Mouse (Mus musculus): ENCODE data around the gene Icmt.

Icmt gene

DNA sequence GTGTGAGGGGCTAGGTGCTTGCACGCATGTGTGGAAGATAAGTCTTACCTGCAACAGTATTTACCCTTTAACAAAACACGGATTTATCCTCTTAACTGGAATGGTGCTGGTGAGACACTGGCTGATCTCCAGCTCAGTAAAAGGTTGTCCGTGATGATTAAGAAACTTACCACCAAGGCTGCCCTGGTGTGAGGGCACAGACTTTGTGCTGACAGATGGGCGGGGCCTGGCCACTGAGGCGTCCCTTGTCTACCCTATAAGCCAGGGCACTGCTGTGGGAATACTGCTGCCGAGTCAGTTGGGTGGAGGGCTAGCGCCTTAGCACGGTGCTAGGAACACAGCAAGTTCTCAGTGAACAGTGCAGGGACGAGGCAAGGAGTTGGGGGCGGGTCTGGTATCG, 5.0 kb downstream of the Icmt start:
- no peak for DNase-seq (ENCODE audit: low spot score)

DNA sequence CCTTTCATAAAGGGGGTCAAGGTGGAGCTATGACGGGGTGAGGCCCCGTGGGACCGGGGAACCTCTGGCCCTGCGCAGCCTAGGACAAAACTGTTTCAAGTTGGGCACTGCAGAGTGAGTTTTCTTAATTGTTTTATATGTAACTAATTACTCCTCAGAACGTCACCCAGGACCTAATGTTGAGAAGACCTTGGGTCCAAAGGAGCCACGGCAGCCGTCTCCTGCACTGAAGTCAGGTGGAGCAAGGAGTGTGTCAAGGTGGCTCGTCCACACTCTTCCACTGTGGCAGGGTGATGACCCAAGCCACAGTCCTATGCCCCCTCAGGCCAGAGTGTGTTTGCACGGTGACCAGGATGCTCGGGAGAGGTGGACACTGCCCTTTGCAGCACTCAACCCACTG, 6.1 kb downstream of the Icmt start:
- DNase-seq (ENCODE audit: low spot score): no peak

DNA sequence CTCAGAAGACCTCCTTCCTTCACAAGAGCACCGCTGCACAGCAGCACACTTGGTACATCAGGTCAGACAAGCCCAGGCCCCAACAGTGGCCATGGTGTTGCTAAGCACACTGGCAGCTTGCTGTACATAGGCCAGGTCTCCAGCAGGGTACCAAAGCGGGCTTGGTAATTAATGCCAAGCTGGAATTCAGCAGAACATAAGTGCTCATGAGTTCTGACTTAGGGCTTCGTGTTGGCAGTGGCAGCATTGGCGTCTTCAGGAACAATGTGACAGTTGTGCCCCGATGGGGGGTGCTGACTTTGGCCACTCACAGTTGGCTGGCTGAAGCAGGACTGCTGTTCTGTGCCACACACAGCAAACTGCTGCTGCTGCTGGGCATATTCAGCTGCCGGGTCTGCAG, 7.7 kb downstream of the Icmt start:
- no peak for DNase-seq (ENCODE audit: low spot score)

DNA sequence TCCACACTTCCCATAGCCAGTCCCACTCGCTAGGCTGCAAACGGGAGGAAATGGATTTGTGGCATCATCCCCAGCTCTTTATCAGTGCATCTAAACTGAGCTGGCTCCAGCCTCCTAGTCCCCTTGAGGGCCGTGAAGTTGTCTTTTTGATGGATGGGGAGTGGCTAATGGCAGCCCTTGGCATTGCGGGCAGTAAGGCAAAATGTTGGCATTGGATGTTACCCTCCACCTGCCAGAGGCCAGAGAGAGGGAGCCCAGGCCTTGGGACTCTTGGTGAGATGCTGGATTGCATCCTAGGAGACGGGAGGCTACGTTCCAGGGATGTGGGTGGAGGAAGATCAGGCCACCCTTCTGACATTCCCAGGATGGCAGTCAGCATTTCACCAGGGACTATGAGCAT, 9.0 kb downstream of the Icmt start:
- DNase-seq (ENCODE audit: low spot score): no peak

DNA sequence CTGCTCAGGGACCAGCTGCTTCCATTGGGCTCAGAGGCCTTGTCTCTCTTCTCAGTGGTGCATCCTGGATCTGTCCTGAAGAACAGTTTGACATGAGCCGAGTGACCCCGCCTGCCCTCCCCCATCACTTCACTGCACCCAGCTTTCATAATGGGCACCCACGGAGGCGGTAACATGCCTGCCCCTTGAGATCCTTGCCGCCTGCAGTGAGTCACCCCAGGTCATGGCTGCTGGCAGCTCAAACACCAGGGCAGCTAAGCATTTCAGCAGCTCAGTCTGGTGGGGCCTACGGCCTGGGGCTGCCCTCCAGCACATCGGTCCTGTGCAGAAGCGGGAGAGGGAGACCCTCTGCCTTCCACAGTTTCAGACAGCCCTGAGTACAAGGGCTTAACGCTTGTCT, 10.5 kb downstream of the Icmt start:
- no peak for DNase-seq (ENCODE audit: low spot score)

DNA sequence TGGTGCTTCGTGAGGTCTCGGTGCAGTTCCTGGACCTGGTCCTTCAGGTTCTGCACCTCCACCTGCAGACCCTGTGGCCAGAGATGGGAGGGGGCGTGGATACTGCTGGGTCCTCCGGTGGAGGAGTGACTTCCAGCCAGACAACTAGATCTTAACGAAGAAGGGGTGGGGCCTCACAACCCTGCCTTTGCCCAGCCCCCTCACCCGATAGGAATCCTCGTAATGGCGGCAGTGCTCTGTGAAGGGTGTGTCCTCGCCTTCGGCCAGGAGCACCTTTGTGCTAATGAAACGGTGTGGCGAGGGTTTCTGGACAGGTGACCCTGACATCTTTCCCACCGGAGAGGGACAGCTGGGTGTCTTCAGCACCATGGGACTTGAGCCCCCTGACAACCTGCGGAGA, 15.2 kb downstream of the Icmt start:
- no peak for DNase-seq (ENCODE audit: low spot score)

DNA sequence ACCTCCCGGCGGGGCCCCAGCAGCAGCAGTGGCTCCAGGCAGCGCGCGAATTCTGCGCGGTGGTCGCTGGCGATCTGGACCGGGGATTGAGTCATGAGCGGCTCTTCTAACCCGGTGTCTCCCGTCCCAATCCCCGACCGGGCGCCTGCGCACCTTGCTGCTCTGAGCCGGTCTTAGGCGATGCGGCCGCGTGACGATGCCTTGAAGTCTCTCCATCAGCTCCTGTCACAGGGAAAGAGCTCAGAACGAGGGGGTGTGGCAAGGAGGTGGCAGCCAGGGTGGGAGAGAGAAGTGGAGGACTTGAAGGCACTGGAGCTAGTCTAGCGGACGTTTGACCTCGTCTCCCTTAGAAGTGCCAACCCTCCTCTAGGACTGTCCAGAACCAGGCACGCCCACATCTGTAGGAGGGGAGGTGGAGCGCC, 16.2 kb downstream of the Icmt start:
- DNase-seq (ENCODE audit: low spot score): no peak

DNA sequence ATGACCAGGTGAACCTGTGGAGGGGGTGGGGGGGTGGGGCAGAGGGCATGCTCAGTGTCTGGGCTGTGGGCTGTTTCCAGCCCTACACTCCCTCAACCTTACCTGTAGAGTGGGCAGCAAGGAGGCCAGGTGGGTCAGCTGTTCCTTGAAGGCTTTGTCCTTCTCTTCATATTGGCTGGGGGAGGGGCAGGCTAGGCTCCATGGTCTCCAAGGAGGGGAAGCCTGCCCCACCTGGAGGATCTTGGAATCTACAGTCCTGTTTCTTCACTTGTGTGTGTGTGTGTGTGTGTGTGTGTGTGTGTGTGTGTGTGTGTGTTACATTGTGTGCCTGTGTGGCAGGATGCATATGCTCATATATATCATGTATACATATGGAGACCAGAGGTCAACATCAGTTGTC, 16.9 kb downstream of the Icmt start:
- DNase-seq (ENCODE audit: low spot score): peak; percentile 82

DNA sequence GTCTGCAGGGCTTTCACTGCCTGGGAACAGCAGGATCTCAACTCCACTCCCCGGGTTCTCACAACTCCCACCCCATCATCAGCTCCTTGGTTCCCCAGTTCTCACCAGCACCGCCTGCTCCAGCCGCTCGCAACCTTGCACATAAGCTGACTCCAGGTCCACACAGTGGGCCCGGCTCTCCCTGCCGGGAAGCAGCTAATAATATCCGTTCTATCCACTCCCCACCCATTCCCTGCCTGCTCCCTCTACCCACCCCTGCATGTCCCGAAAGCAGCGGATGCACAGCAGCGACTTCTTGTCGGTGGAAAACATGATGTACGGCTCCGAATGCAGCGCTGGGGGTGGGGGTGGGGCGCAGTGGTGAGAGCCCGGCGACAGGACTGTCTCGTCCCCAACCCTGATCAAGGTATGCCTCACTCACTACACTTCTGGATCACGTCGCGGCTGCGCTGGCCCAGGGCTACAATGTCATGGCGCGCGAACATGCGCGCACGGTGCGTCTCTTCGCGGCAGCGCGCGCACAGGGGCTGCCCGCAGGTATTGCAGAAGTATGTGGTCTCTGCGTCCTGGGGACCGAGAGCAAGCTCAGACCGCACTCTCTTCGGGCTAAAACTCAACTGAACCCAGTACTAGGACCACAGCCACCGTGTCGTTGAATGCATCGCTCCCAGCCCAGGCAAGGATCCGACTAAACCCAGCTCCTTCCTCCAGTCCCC, 18.6 kb downstream of the Icmt start:
- no peak for DNase-seq (ENCODE audit: low spot score)

DNA sequence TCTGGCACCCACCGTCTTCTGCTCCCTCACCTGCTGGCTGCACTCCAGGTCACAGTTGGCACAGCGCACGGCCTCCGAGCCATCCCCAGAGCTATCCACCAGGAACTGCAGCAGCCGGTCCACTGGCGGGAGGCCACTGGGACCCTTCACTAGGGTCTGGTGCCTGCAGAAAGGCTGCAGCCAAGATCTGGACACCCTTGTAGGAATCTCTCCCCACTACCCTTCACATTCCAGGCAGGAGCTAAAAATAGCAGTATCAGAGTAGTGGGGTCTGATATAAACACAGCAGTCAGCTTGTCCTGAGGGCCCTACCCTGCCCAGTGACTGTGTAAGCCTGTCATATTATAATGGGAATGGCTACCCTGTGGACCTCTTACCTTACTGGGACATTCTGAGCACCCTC, 20.6 kb downstream of the Icmt start:
- no peak for DNase-seq (ENCODE audit: low spot score)

DNA sequence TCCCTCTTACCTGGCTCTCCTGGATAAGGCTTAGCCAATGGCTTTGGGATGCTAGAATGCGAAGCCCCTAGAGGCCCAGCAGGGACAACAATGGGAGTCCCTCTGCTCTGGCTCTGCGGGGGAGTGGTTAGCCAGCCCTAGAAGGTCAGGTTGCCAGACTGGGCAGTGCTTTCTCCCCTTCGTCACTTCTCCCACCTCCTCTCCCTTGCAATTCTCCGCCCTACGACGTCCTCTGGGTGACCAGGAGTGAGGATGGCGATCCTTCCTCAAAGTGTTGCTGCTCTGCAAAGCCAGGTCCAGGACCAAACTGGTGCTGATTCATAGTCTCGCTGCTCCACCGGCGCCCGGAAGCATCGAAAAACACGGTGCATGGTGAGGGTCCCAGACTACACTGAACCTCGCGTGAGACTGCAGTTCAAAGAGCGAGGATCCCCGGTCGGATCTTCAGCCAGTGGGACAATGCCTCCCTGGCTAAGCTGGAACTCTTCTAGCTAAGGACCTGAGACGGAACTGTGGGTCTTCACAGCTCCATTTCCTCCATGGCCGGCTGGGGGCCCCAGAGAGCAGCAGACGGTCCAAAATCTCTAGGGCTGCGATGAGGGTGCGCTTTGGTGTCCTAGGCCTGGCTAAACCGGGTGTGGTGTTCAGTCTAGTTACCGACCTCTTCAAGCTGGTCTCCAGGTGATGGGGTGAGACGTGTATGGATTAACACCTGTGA, 21.6 kb downstream of the Icmt start, which contains the start of gene Rnf207:
TSS of gene Rnf207 (minus strand) at position 477 of the 718 bp plus-strand sequence.
- DNase-seq (ENCODE audit: low spot score): peak; percentile 76

DNA sequence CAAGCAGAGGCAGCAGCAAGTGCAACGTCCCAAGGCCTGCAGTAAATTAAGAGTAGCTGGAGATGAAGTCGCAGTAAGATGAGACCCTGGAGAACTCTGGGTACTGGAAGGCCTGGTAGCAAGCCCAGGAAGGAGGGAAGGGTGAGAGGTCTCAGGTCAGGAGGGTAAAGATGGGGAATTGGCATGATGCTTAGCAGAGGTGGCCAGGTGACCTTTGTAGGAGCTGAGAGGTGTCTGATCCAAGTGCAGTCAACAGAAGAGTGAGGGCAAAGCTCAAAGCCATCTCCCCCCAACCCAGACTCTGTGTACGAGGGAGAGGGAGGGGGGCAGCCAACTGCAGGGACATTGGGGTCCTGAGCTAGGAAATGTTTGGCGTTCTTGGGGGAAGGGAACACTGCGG, 24.4 kb downstream of the Icmt start:
- DNase-seq (ENCODE audit: low spot score): no peak

DNA sequence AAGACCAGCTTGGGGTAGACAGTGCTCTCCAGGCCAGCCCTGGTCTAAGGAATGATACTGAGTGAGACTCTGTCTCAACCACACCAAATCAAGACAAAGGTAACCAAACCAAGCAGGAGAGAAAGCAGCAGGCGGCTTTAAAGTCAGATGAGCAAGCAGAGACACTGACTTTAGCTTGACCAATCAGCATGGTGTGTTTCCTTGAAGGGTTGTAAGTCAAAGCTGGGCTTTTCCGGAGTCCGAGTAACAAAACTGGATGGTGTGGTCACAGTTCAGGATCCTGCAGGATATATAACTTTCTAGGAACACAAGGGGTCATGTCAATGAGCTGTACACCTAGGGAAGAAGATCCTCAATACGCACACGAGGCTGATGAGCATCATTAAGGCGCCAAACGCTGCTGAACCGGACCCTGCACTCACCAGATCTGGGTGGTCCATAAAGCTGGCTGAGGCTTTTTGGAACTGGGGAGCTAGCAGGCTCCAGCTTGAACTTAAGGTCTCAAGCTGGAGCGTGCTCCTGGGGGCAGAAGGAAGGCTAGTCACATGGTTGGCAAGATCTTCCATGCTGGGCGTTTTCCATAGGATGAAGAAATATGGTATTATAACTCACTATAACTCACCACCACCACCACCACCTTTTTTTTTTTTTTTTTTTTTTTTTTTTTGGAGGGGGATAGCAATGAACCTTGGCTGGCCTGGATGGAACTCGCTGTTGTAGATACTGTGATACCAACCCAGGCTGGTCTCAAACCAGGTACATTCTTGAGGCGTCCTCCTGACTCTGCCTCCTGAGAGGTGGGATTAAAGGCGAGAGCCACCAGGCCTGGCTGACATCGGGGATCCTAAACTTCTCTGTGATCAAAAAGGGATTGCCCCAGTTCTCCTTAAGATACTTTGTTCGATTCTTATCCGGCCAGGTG, 27.9 kb downstream of the Icmt start:
- DNase-seq (ENCODE audit: low spot score): no peak

DNA sequence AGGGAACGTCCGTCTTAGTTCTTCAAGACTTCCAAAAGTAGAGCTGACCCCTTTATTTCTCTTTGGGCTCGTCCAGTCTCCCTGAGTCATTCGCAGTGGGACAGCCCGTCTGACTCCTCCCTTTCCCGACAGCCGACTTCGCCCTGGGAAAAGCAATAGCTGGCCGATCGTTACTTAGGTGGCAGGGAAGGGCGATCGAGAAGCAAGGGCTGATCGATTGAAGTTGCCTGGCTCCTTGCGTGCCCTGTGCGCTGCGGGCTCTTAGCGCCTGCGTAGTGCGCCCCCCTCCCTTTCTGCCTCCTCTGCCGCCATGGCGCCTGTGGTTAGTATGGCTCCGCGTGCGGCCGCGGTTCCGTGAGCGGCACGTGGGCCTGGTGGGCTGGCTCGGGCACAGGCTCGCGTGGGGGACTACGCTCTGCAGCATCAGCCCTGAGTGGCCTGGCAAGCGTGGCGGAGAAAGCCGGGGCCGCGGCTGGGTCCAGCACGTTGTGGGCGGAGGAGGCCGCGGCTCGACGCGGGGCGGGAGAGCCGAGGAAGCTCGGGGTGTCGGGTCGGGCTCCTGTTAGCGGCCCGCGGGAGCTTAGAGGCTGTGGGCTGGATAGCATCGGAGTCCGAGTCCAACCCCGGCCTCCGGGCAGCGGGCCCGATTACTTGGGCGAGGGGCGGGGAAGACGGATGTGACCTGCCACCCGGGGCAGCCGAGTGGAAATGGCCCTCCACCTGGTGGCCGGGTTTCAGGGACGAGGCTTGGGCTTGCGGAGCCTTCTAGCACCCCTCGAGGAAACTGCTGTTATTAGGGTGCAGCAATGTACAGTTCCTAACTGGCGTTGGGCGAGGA, 28.8 kb downstream of the Icmt start, which contains the start of gene Rpl22:
TSS of gene Rpl22 (plus strand) at position 169 of the 838 bp plus-strand sequence.
- peak; percentile 87 for DNase-seq (ENCODE audit: low spot score)

DNA sequence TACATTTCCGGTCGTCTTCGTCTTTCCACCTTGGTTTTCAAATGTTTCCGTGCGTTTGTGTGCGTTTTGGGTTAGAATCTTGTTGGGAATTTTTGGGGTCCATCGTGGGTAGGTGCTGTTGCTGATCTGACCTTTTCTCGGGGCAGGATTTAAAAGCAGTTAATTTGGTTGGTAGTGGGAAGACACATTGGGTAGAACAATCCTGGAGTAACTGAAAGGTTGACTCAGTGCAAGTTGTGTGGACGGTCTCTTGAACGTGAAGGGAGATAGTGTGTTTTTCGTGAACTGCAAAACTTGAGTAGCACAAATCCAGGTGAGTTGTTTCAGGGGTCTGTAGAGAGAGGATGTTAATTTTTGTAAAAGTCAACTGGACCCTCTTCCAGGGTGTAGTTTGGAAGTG, 29.5 kb downstream of the Icmt start:
- DNase-seq (ENCODE audit: low spot score): no peak

DNA sequence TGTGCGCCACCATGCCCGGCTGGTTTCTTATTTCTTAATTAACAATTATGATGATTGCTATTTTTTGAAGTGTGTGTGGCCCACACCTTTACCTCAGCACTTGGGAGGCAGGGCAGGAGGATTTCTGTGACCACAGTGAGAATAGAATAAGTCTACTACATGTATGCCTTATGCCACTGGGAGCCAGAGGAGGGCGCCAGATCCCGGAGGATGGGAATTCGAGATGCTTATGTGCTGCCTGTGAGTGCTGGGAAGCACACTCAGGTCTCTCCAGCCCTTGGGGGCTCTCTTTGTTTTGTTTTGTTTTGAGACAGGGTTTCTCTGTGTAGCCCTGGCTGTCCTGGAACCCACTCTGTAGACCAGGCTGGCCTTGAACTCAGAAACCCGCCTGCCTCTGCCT, 31.7 kb downstream of the Icmt start:
- DNase-seq (ENCODE audit: low spot score): peak; percentile 72

DNA sequence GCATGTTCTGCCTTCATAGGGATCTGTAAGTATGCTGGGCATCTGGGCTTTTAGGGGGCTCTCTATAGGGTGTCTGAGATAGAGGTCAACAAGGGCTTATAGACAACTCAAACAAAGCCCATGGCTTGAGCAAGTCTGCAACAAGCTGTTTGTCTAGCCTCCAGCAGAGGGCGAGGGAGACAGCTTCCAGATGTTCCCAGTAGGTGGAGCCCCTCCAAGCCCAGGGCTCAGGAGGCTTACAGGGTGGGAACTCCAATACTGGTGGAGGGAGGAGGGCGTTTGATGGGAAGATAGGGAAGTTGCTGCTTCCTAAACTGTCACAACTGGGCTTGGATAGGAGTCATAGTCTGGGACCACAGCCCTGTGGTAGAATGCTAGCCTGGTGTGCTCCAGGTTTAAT, 35.9 kb downstream of the Icmt start:
- DNase-seq (ENCODE audit: low spot score): peak; percentile 82

DNA sequence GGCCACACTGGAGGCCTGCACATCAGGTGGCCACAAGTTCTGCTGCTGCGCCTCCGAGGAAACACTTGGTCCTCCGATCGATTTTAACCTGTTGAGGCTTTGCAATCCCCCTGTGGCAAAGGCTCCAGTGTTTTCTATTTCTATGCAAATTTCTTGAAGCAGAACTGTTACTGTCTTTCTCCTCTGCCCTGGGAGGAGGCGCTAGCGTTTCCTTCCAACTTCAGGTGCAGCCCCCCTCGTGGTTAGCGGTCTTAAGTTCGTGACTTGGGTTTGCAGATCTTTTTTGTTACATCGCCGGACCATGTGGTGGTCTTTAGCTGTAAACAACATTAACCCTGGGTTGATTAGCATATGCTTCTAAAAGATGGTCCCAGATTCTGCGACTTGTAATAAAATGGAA, 36.6 kb downstream of the Icmt start:
- no peak for DNase-seq (ENCODE audit: low spot score)

DNA sequence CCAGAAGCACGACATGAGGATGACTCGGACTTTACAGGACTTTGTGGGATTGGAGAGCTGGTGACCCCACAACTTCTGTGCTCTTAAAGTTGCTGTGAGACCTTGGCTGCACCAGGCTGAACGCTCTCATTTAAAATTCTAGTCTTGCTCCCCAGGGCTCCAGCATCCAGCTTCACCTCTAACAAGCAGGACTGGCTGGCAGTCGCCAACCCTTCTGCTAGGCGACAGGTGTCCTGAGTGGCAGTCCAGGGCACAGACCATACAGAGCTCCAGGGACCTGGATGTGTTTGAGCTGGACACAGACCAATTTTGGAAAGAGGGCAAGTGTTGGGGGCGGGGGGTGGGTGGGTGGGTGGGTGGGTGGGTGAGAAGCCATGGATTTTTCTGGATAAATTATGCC, 40.7 kb downstream of the Icmt start:
- no peak for DNase-seq (ENCODE audit: low spot score)

DNA sequence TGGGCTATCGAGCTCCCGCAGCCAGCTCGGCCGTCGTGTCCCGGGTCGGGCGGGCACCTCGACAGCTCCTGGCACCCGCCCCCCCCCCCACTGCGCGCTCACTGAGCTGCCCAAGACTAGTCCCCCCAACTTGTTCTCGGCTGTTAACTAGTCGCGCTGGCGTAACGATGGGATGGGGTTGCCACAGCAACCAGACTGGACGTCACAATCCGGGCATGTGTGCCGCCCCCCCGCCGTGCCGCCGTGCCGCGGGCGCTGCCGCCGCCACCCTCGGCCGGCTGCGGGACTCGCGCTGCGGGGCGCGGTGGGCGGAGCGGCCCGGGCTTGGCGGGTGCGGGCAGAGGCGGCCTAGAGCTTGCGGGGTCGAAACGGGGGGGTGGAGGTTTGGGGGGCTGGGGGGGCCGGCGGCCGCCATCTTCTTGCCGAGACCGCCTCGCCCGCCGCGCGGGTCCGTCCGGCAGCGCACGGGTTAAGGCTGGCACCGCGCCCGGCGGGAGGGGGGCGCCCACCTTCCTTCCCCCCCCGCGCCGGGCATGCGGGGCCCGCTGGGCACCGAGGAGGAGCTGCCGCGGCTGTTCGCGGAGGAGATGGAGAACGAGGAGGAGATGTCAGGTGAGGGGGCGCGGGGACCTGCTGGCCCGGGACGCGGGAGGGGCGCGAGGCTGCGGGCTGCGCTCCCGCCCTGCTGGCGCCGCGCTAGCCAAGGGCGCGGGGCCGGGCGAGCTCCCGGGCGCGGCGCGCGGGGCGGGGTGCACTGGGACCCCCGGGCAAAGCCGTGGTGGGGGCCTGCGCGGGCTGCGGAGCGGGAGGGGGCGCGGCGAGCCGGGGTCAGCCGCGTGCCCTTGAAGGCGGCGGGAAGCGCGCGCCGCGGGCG, 41.6 kb downstream of the Icmt start, which contains the start of gene Chd5:
TSS of gene Chd5 (plus strand) at position 233 of the 874 bp plus-strand sequence.
- DNase-seq (ENCODE audit: low spot score): peak; percentile 53

Data from testis, postnatal 10 days (tissue).